Mouse (Mus musculus) liver, embryonic 14.5 days (tissue): ENCODE measurements around the gene Pgc. TPM values are rescaled to one million over a fixed set of nuclear protein-coding genes. Genes with fewer than 3 reads are reported as not detected.

Experiments
- ATAC-seq: fragments of 200-750 bp; cut with Nextera tagmentation; 2 replicates; pipeline ENCODE4 v1.8.0; 2017; ENCODE audit warnings: moderate number of reproducible peaks, mild to moderate bottlenecking, moderate library complexity; ENCODE audit not compliant: insufficient read depth
- DNase-seq, 3 experiments: peaks; one replicate each; pipeline ENCODE4 v3.0.0-alpha.2; 2012 to 2013; ENCODE audit warnings: low read depth in 3 of 3, low spot score in 3 of 3
- H3K27ac ChIP-seq: fragments of 300-500 bp; sonication (generic); 2 replicates; pipeline ENCODE4 v1.5.1; 2014; ENCODE audit warnings: moderate library complexity, mild to moderate bottlenecking, control low read depth, inconsistent platforms
- H3K27me3 ChIP-seq: fragments of 300-500 bp; sonication (generic); 2 replicates; pipeline ENCODE4 v1.6.1; 2014; ENCODE audit warnings: mild to moderate bottlenecking, low read length, moderate library complexity; ENCODE audit not compliant: control insufficient read depth, insufficient read depth
- H3K36me3 ChIP-seq: fragments of 300-500 bp; sonication (generic); replicated peaks from 2 replicates; pipeline ENCODE4 v1.6.1; 2014; ENCODE audit warnings: low read depth; ENCODE audit not compliant: control insufficient read depth, insufficient read depth
- H3K4me1 ChIP-seq, 2 experiments: fragments of 200-500 bp in 1 of 2; fragments of 300-500 bp in 1 of 2; sonication (generic) in 1 of 2; replicated peaks; 2 replicates each; pipeline ENCODE4 v1.6.1; 2012 to 2014; ENCODE audit warnings: antibody characterized with exemption in 1 of 2, inconsistent platforms in 1 of 2, low read length in 1 of 2; ENCODE audit not compliant: control insufficient read depth in 2 of 2, insufficient read depth in 2 of 2
- H3K4me2 ChIP-seq: fragments of 300-500 bp; sonication (generic); 2 replicates; pipeline ENCODE4 v1.6.1; 2014; ENCODE audit warnings: low read depth, mild to moderate bottlenecking, control low read depth, moderate library complexity
- H3K4me3 ChIP-seq, 2 experiments: fragments of 200-500 bp in 1 of 2; fragments of 300-500 bp in 1 of 2; sonication (generic) in 1 of 2; 2 replicates each; pipeline ENCODE4 v1.5.1; 2012 to 2014; ENCODE audit warnings: low read depth in 2 of 2, low read length in 2 of 2, mild to moderate bottlenecking in 2 of 2, control low read depth in 1 of 2, inconsistent platforms in 1 of 2, moderate library complexity in 1 of 2; ENCODE audit not compliant: insufficient read depth in 1 of 2
- H3K9ac ChIP-seq: fragments of 300-500 bp; sonication (generic); replicated peaks from 2 replicates; pipeline ENCODE4 v1.6.1; 2014; ENCODE audit warnings: mild to moderate bottlenecking, control low read depth, moderate library complexity
- H3K9me3 ChIP-seq: fragments of 300-500 bp; sonication (generic); 2 replicates; pipeline ENCODE4 v1.6.1; 2016; ENCODE audit warnings: low read length, mixed read lengths; ENCODE audit not compliant: control insufficient read depth
- CTCF ChIP-seq: IDR thresholded peaks from 2 replicates; pipeline ENCODE4 v1.5.1; 2016; ENCODE audit warnings: antibody characterized with exemption, low read depth, control low read depth
- EP300 ChIP-seq: IDR thresholded peaks from 2 replicates; pipeline ENCODE4 v1.6.1; 2016; ENCODE audit warnings: antibody characterized with exemption, low read depth
- WGBS: fragments of 180-500 bp; shearing (Covaris S2); extraction: QIAGEN DNeasy Blood & Tissue Kit; methylation state at CpG from one replicate; pipeline ENCODE4 v1.1.7; 2014; ENCODE audit not compliant: insufficient replicate concordance; 5-methylcytosine and 5-hydroxymethylcytosine counted together
- polyA plus RNA-seq, 2 experiments: library from polyadenylated mRNA; depleted of rRNA in 1 of 2; stranded (reverse) in 1 of 2; unstranded in 1 of 2; fragments of >200 nt; fragmentation: Nextera tagmentation in 1 of 2; extraction: Ambion mirVana in 1 of 2; gene quantifications; 2 replicates each; pipeline versions ENCODE4 v1.2.1 to v1.2.3; 2012 to 2014

The Pgc gene
- polyA plus RNA-seq, 2 experiments, result not detected

GRCm38 (mm10) chr17:47767456-47768141 lies 41.0 kb downstream of the Pgc start:
- no peaks in the 10 kb centered on the region for H3K27me3 ChIP-seq
- ATAC-seq (peak; percentile 27; the same call in 1 of the 2 replicates), DNase-seq (no peak)
- no peaks in the 10 kb centered on the region for H3K36me3 ChIP-seq
- peaks cover 4 to 14% of the 10 kb centered on the region in 2 experiments for H3K4me1 ChIP-seq
- H3K4me3 ChIP-seq, result no peak overlapping the region
- TF ChIP-seq EP300 (no peak), CTCF (no peak)
- WGBS, result 38% methylated on average over 16 of the region's 17 CpGs
- H3K4me2 ChIP-seq, result 0 out of 2 replicates have a peak overlapping the region, but pooled peaks have one; percentile 8
- H3K27ac ChIP-seq, result no peak overlapping the region
- H3K9me3 ChIP-seq, result no peaks in the 10 kb centered on the region
- H3K9ac ChIP-seq, result no peak overlapping the region

GRCm38 (mm10) chr17:47768707-47769276 lies 42.1 kb downstream of the Pgc start:
- WGBS, result 13% methylated on average over 12 of the region's 12 CpGs
- Histone ChIP-seq H3K36me3 (no peaks in the 10 kb centered on the region), H3K27ac (no peak overlapping the region), H3K4me1 (peaks cover 4 to 14% of the 10 kb centered on the region in 2 experiments), H3K27me3 (no peaks in the 10 kb centered on the region), H3K4me3 (no peak overlapping the region), H3K9ac (no peak overlapping the region), H3K4me2 (peak overlapping the region; percentile 33; the same call in 1 of the 2 replicates), H3K9me3 (no peaks in the 10 kb centered on the region)
- DNase-seq, result no peak
- peak; percentile 56 for ATAC-seq
- no peak for TF ChIP-seq EP300
- peak; percentile 65 for TF ChIP-seq CTCF

DNA sequence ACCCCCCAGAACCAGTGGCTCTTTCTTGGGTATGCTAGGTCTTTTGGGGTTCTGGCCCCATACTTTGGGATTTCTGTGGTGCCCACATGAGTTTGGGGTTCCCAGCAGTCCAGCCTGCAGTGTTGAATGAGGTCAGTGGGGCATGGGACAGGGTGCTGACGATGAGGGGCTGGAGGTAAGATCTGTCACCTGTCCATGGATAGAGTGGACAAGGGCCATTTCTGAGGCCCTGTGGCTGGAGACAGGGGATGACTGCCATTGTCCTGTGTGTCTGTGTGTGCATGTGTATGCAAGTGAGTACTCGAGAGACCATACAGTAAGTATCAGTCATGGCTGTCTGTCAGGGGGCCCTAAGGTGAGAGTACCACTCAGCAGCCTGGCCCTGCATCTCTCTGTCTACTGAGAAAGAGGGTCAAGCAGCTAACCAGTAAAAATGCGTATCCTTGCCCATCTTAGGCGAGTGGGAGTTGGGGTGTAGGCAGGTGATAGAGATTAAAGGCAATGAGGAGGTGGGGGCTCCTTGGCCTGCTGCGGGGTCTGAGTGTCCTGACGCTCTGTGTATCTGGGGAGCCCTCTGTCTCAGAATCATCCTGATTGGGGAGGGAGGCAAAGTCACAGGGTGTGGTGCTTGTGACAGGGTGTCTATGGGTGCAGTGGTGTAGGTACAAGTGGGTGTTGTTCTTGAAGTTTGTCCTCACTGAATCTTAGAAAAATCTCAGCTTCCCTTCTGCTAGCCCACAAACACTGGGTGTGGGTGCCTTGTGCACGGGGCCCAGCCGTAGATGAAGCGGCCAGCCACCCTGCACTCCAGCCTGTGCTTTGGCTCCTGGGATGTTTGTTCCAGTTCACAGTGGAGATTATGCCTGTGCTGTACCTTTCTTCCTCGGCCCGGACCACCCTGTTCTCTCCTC lies 43.0 kb downstream of the Pgc start:
- WGBS, result 68% methylated on average over 11 of the region's 11 CpGs
- H3K9me3 ChIP-seq, result no peaks in the 10 kb centered on the region
- no peak for DNase-seq
- no peaks in the 10 kb centered on the region for H3K36me3 ChIP-seq
- H3K9ac ChIP-seq, result no peak overlapping the region
- peaks cover 4 to 14% of the 10 kb centered on the region in 2 experiments for H3K4me1 ChIP-seq
- H3K27me3 ChIP-seq, result no peaks in the 10 kb centered on the region
- H3K4me2 ChIP-seq, result no peak overlapping the region
- H3K27ac ChIP-seq, result no peak overlapping the region
- H3K4me3 ChIP-seq, result no peak overlapping the region
- TF ChIP-seq CTCF (no peak), EP300 (no peak)
- ATAC-seq, result no peak

- H3K9me3 ChIP-seq, result no peaks in the 10 kb centered on the region
- DNase-seq (no peak), ATAC-seq (no peak)
- no peaks in the 10 kb centered on the region for H3K36me3 ChIP-seq
- H3K27me3 ChIP-seq, result no peaks in the 10 kb centered on the region
- H3K27ac ChIP-seq, result no peak overlapping the region
- H3K9ac ChIP-seq, result no peak overlapping the region
- H3K4me2 ChIP-seq, result no peak overlapping the region
- peaks cover 4 to 8% of the 10 kb centered on the region in 2 experiments; a peak in 2 of 4 replicates for H3K4me1 ChIP-seq
- no peak overlapping the region for H3K4me3 ChIP-seq
- 59% methylated on average over 6 of the region's 6 CpGs for WGBS
- TF ChIP-seq CTCF (no peak), EP300 (no peak)
Observed at GRCm38 (mm10) chr17:47773604-47774003, 47.0 kb downstream of the Pgc start.

GRCm38 (mm10) chr17:47777141-47777540 lies 50.5 kb downstream of the Pgc start:
- H3K27me3 ChIP-seq, result no peaks in the 10 kb centered on the region
- WGBS, result 12% methylated on average over 2 of the region's 2 CpGs

More at GRCm38 (mm10) chr17:47777141-47777540, 50.5 kb downstream of the Pgc start:
- no peak overlapping the region for H3K9ac ChIP-seq
- no peak overlapping the region for H3K27ac ChIP-seq
- no peaks in the 10 kb centered on the region for H3K36me3 ChIP-seq
- no peak overlapping the region for H3K4me3 ChIP-seq
- TF ChIP-seq EP300, result no peak
- H3K4me1 ChIP-seq, result peaks cover 4 to 8% of the 10 kb centered on the region in 2 experiments; a peak in 2 of 4 replicates
- H3K4me2 ChIP-seq, result no peak overlapping the region
- no peaks in the 10 kb centered on the region for H3K9me3 ChIP-seq
- ATAC-seq, result peak; percentile 62
- no peak for DNase-seq
